Mouse (Mus musculus) kidney, adult 2 months (tissue): ENCODE results near the gene Ppm1n. TPM values are rescaled to one million over a fixed set of nuclear protein-coding genes. Genes with fewer than 3 reads are reported as not detected.
A peak's percentile ranks its signal among the peaks of the same experiment; 100 is the strongest.

Source experiments
- DNase-seq: peaks from one replicate; pipeline ENCODE4 v3.0.0; 2021
- H3K27ac ChIP-seq: fragments of 200-500 bp; 2 replicates; pipeline ENCODE4 v1.5.1; 2012; ENCODE audit warnings: low read depth, low read length, control low read depth, inconsistent platforms; ENCODE audit not compliant: insufficient read depth
- H3K27me3 ChIP-seq: fragments of 200-500 bp; replicated peaks from 2 replicates; pipeline ENCODE4 v1.6.1; 2012; ENCODE audit warnings: mild to moderate bottlenecking, moderate library complexity, low read length, inconsistent platforms; ENCODE audit not compliant: control insufficient read depth, insufficient read depth
- H3K36me3 ChIP-seq: fragments of 200-500 bp; 2 replicates; pipeline ENCODE4 v1.6.1; 2012; ENCODE audit warnings: mild to moderate bottlenecking, moderate library complexity, low read length, inconsistent platforms; ENCODE audit not compliant: control insufficient read depth, insufficient read depth
- H3K4me1 ChIP-seq: fragments of 200-500 bp; 2 replicates; pipeline ENCODE4 v1.6.1; 2011; ENCODE audit warnings: low read length; ENCODE audit not compliant: control insufficient read depth, insufficient read depth
- H3K4me3 ChIP-seq: fragments of 200-500 bp; 2 replicates; pipeline ENCODE4 v1.5.1; 2011; ENCODE audit warnings: mild to moderate bottlenecking, low read depth, low read length, control low read depth; ENCODE audit not compliant: insufficient read depth
- CTCF ChIP-seq: fragments of 200-500 bp; conservative IDR thresholded peaks from 2 replicates; pipeline ENCODE4 v1.5.1; 2011; ENCODE audit warnings: low read depth, mild to moderate bottlenecking, control low read depth, low read length, moderate library complexity, mixed read lengths; ENCODE audit not compliant: insufficient read depth, insufficient read length
- POLR2A ChIP-seq: fragments of 200-500 bp; IDR thresholded peaks from one replicate; pipeline ENCODE4 v1.6.1; 2011; ENCODE audit warnings: low read depth, low read length, control low read depth
- WGBS: fragments of 180-500 bp; shearing (Covaris S2); methylation state at CpG from one replicate; pipeline ENCODE4 v1.1.7; 2018; 5-methylcytosine and 5-hydroxymethylcytosine counted together
- polyA plus RNA-seq: library from polyadenylated mRNA; depleted of rRNA; stranded (reverse); fragments of >200 nt; gene quantifications from 2 replicates; pipeline ENCODE4 v1.2.3, GENCODE M21; 2012

Gene Ppm1n
- polyA plus RNA-seq, 1 experiment = not detected

DNA sequence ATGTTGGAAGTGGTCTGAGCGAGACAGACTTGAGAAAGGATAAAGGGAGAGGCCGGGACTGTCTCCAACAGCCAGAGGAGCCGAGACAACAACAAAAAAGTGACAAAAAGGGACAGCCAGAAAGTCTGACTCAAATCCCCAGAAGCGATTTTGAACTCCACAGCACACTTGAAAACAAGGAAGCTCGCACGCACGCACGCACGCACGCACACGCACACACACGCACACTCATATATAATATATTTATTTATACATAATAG is 23.1 kb upstream of the Ppm1n start:
- H3K27me3 ChIP-seq = no peaks in the 10 kb centered on the region
- H3K4me3 ChIP-seq = no peak overlapping the region
- no peaks in the 10 kb centered on the region for H3K36me3 ChIP-seq
- WGBS = 92% methylated on average over 12 of the region's 12 CpGs
- TF ChIP-seq CTCF (no peak), POLR2A (no peak)
- H3K4me1 ChIP-seq = peaks cover 3% of the 10 kb centered on the region; the same call in 1 of the 2 replicates
- no peak for DNase-seq
- no peak overlapping the region for H3K27ac ChIP-seq

DNA sequence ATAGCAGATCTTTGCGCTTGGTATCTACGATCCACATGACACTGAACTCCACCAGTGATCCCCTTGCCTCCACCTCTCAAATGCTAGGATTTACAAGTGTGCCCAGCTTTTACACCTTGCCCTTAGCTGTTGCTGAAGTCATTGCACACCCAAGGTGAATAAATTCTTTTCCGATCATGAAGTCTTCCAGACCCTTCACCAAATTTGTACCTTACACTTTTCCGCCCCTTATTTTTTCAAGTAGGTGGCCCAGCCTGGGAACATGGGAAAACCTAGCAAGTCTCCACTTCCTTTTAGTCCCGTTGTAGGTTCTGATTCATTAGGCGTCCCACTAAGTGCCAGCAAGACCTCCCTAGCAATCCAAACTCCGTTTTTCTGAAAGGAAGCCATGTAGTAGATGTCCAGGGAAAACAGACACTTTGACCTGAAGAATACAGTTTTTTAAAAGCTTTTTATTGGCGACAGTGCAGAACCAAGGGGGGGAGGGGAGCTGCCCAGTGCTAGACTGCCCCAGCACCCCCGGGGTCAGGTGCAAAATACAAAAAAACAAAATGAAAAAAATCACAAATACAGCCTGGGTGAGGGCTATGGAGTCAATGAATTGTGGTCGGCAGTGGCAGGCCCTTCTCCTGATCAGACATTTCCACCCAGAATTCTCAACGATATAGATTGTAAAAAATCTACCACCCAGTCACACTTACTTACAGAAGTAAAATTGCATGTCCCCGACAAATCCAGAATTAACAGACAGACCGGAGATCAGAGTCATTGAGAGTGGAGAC is 22.6 kb upstream of the Ppm1n start:
- TF ChIP-seq POLR2A (no peak), CTCF (no peak)
- H3K27ac ChIP-seq = no peak overlapping the region
- peaks cover 3% of the 10 kb centered on the region; the same call in 1 of the 2 replicates for H3K4me1 ChIP-seq
- 54% methylated on average over 13 of the region's 13 CpGs for WGBS
- no peak overlapping the region for H3K4me3 ChIP-seq
- no peaks in the 10 kb centered on the region for H3K36me3 ChIP-seq
- no peaks in the 10 kb centered on the region for H3K27me3 ChIP-seq
- no peak for DNase-seq

DNA sequence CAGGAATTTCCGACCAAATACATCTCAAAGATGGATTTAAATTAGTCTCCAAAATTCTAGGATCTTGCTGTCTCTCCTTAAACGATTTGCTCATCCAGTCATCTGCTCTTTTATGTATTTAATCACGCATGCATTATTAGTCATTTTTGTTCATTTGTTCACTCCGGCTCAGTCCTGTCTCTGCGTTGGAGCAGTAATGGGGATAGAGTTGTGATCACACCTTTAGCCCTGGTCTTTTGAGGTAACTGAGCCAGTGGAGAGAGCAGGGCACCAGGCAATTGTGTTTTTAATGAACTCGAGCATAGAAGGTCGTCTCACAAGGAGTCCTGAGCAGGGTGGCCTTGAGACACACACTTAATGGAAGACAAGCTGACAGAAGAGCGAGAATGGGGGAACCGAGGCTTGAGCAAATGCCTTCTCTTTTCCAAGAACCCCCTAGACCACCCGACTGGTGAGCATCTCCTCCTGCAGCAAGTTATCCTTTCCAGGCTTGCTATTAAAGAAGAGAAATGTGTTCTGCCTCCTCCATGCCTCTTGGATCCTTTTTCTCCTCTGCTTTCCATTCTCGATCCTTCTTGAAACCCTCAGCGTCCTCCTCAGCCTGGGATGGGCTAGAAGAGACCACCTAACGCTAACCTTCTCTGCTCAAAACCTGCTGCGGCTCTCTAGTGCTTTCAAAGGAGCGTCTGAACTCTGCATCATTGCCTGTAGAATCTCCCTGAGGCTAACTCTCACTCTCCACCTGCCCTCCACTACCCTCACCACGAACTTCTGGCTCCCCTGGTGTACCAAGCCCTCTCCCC is 21.8 kb upstream of the Ppm1n start:
- H3K36me3 ChIP-seq = no peaks in the 10 kb centered on the region
- WGBS = 11% methylated on average over 16 of the region's 16 CpGs
- H3K4me3 ChIP-seq = no peak overlapping the region
- no peaks in the 10 kb centered on the region for H3K27me3 ChIP-seq
- H3K4me1 ChIP-seq = peaks cover 3% of the 10 kb centered on the region; the same call in 1 of the 2 replicates
- TF ChIP-seq POLR2A = no peak
- TF ChIP-seq CTCF = no peak
- no peak overlapping the region for H3K27ac ChIP-seq
- DNase-seq = no peak

DNA sequence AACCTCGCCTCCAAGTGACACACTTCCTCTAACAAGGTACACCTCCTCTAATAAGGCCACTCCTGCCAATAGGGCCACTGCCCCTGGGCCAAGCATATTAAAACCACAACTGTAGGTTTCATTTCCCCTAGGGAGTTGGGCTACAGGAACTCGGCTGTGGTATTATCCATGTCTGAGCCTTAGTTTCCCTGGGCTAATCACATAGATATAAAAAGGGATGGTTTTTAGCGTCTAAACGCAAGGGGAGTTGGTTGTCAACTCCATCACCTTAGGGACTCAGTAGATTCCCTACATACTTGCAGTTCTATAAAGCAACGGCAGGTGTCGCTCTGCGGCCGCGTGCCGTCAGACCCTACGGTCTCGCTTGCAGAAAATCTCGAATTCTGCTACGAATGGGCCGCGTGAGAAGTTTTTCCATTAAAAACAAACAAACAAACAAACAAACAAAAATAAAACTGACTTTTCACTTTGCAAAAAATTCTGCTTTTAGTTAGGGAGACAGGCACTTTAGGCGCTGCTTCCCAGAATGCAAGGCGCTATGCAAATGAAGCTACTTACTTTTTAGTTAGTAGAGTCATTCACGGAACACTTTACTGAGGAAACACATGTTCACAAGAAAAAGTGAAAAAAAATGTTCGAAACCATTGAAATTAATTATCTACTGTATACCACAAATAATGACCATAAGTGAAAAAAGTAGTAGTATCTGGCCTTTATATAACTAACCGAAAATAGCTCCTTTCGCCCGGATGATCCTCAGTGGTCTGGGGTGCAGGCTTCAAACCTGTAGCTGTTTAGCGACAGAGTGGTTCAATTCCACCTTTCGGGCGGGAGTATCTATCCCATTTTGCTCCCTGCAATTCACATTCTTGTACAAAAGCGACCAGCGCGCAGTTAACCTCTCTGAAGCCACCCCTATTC is 20.9 kb upstream of the Ppm1n start:
- no peaks in the 10 kb centered on the region for H3K36me3 ChIP-seq
- no peaks in the 10 kb centered on the region for H3K27me3 ChIP-seq
- WGBS = under 1% methylated on average over 29 of the region's 29 CpGs
- H3K4me1 ChIP-seq = peaks cover 3% of the 10 kb centered on the region; the same call in 1 of the 2 replicates
- no peak overlapping the region for H3K27ac ChIP-seq
- peak; percentile 96 for TF ChIP-seq CTCF
- TF ChIP-seq POLR2A = no peak
- peak overlapping the region; percentile 26 for H3K4me3 ChIP-seq
- DNase-seq = peak; percentile 90

DNA sequence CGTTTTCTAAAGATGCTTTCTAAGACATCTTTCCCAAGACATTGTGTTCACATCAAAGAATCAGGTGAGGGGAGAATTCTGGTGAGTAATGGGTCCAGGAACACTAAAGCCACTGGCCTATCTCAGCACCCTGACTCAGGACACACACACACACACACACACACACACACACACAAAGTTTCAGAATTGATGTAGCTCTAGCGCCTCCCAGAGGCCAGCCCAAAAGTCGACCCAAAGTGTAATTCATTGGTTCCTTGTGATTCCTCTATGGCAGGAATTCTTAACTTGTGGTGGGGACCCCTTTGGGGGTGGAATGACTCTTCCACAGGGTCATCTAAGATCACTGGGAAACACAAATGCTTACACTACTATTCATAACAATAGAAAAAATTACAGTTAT is 19.3 kb upstream of the Ppm1n start:
- DNase-seq = peak; percentile 49
- Histone ChIP-seq H3K27ac (no peak overlapping the region), H3K36me3 (no peaks in the 10 kb centered on the region), H3K27me3 (no peaks in the 10 kb centered on the region), H3K4me1 (peaks cover 6% of the 10 kb centered on the region; the same call in 1 of the 2 replicates), H3K4me3 (no peak overlapping the region)
- TF ChIP-seq CTCF = peak; percentile 76
- no peak for TF ChIP-seq POLR2A
- WGBS = 17% methylated on average over 3 of the region's 3 CpGs

DNA sequence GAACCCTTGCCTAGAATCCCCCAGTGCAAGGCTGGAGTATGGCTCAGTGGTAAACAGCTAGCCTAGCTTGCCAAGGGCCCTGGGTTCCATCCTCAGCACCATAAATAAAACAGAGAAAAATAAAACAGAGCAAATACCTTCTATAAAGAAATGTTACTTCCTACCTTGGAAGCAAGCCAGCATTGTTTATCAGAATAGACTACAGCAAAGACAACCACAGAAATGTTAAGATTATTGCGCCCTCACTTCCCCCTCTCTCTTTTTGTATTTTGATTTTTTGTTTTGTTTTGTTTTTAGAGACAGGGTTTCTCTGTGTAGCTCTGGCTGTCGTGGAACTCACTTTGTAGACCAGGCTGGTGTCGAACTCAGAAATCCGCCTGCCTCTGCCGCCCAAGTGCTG is 17.9 kb upstream of the Ppm1n start:
- DNase-seq = no peak
- no peaks in the 10 kb centered on the region for H3K27me3 ChIP-seq
- no peak overlapping the region for H3K27ac ChIP-seq
- H3K36me3 ChIP-seq = no peaks in the 10 kb centered on the region
- H3K4me3 ChIP-seq = no peak overlapping the region
- TF ChIP-seq CTCF (no peak), POLR2A (no peak)
- H3K4me1 ChIP-seq = peaks cover 6% of the 10 kb centered on the region; the same call in 1 of the 2 replicates
- WGBS = 83% methylated on average over 5 of the region's 5 CpGs

DNA sequence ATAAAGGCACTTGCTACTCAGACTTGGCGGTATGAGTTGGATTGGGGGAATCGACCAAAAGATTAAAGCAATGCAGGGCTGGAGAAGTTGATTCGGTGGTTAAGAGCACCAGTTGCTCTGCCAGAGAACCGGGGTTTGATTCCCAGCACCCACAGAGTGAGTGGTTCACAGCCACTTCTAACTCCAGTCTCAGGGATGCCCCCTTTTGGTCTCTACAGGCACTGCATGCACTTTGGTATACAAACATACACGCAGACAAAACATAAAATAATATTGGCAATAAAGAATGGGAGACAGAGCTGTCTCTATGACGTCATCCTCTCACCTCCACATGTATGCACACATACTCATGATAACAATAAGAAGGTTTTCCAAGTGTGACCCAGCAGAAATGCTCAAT is 17.2 kb upstream of the Ppm1n start:
- no peak overlapping the region for H3K4me3 ChIP-seq
- H3K4me1 ChIP-seq = peaks cover 6% of the 10 kb centered on the region; the same call in 1 of the 2 replicates
- 91% methylated on average over 6 of the region's 6 CpGs for WGBS
- no peaks in the 10 kb centered on the region for H3K27me3 ChIP-seq
- TF ChIP-seq CTCF (no peak), POLR2A (no peak)
- DNase-seq = no peak
- no peak overlapping the region for H3K27ac ChIP-seq
- H3K36me3 ChIP-seq = no peaks in the 10 kb centered on the region
